Mouse (Mus musculus): ENCODE data around the gene Adra2c. TPM values are rescaled to one million over a fixed set of nuclear protein-coding genes. Genes with fewer than 3 reads are reported as not detected.

The Adra2c gene
- polyA plus RNA-seq (2015; fragmentation: Nextera tagmentation; extraction: Ambion mirVana), result not detected in 2 replicates

DNA sequence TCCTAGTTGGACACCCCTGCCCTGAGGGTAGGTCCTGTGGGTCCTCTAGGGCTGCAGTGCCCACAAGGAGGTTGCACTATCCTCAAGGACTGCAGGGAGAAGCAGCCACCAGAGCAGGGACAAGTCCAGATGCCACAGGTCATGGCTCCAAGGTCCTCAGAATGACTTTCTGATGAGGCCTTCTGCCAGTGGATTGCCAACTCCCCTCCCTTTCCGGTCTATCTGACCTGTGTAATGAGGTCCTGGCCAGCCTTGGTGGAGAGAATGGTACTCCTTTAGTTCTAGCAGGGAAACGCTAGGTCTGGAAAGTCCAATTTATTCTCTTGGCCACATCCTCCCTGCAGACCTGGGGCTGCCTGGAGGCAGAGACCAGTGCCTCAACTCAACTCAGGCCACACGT is at the start of gene Adra2c:
TSS of gene Adra2c (plus strand) at position 301 of the 400 bp plus-strand sequence.
- Histone ChIP-seq H3K9me3 (ENCODE audit: control insufficient read depth, low read length) (no peaks in the 10 kb centered on the region), H3K27ac (replicated peaks) (no peak within 1 kb of the TSS), H3K36me3 (ENCODE audit: control insufficient read depth, insufficient read depth, low read length) (no peaks in the 10 kb centered on the region), H3K4me1 (replicated peaks; ENCODE audit: control insufficient read depth, insufficient read depth) (no peaks in the 10 kb centered on the region), H3K9ac (ENCODE audit: low read length) (no peak within 1 kb of the TSS), H3K27me3 (ENCODE audit: control insufficient read depth, insufficient read depth, low read length) (peaks cover 36% of the 10 kb centered on the region), H3K4me3 (ENCODE audit: low read depth, low read length) (peak within 1 kb of the TSS; percentile 31), H3K4me2 (replicated peaks; ENCODE audit: low read depth) (peak within 1 kb of the TSS; percentile 58)
- ATAC-seq (ENCODE audit: low FRiP score, low TSS enrichment), result no peak
- TF ChIP-seq CTCF (IDR thresholded peaks at IDR 0.05; ENCODE audit: low read depth) (no peak), EP300 (optimal IDR thresholded peaks at IDR 0.05) (no peak)
- WGBS, result 45% methylated on average over 3 of the region's 3 CpGs
- no peak for DNase-seq (ENCODE audit: low spot score)

DNA sequence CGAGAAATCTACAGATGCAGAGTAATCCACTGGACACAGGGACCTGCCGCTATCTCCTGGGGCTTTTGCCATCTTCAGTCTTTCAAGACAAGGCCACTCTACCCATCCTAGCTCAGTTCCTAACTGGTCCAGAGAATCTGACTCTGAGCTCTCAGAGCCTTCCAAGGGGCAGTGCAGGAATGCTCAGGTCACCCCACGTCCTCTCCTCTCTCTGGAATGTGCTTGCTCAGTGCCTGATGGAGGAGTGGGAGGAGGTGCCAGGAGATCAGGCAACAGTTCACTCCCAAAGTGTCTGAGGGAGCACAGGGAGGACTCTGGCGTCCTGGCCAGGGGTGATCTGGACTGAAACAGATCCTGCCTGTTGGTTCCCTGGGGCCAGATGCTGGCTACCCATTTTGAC is 45.0 kb upstream of the Adra2c start:
- DNase-seq (ENCODE audit: low spot score) (no peak), ATAC-seq (ENCODE audit: low FRiP score, low TSS enrichment) (no peak)
- 62% methylated on average over 4 of the region's 4 CpGs for WGBS
- Histone ChIP-seq H3K36me3 (ENCODE audit: control insufficient read depth, insufficient read depth, low read length) (no peaks in the 10 kb centered on the region), H3K9ac (ENCODE audit: low read length) (no peak overlapping the region), H3K9me3 (ENCODE audit: control insufficient read depth, low read length) (no peaks in the 10 kb centered on the region), H3K4me3 (ENCODE audit: low read depth, low read length) (no peak overlapping the region), H3K27ac (replicated peaks) (no peak overlapping the region), H3K27me3 (ENCODE audit: control insufficient read depth, insufficient read depth, low read length) (no peaks in the 10 kb centered on the region), H3K4me1 (replicated peaks; ENCODE audit: control insufficient read depth, insufficient read depth) (no peaks in the 10 kb centered on the region), H3K4me2 (replicated peaks; ENCODE audit: low read depth) (no peak overlapping the region)
- TF ChIP-seq CTCF (IDR thresholded peaks at IDR 0.05; ENCODE audit: low read depth) (no peak), EP300 (optimal IDR thresholded peaks at IDR 0.05) (no peak)

DNA sequence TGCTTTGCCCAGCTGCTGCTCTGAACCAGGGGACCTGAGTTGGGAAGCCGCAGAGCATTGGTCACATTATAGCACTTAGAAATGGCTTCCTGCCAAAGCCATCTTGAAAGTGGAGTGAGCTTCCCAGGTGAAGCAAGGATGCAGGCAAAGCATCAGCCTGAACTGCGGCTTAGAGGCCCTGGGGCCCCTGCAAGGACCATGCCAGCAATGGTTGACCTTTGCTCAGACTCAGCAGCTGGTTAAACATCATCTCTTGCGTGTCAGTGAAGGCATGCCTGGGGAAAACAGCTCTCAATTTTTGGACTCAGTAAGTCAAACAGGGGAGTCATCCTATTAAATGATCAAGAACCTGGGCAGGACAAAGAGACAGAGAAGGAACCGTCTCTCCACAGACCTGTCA is 40.4 kb upstream of the Adra2c start:
- Histone ChIP-seq H3K27me3 (ENCODE audit: control insufficient read depth, insufficient read depth, low read length) (no peaks in the 10 kb centered on the region), H3K9me3 (ENCODE audit: control insufficient read depth, low read length) (no peaks in the 10 kb centered on the region), H3K4me3 (ENCODE audit: low read depth, low read length) (no peak overlapping the region), H3K36me3 (ENCODE audit: control insufficient read depth, insufficient read depth, low read length) (no peaks in the 10 kb centered on the region), H3K4me1 (replicated peaks; ENCODE audit: control insufficient read depth, insufficient read depth) (no peaks in the 10 kb centered on the region), H3K27ac (replicated peaks) (no peak overlapping the region), H3K9ac (ENCODE audit: low read length) (no peak overlapping the region), H3K4me2 (replicated peaks; ENCODE audit: low read depth) (no peak overlapping the region)
- DNase-seq (ENCODE audit: low spot score), result no peak
- no peak for ATAC-seq (ENCODE audit: low FRiP score, low TSS enrichment)
- WGBS, result 40% methylated on average over 4 of the region's 4 CpGs
- TF ChIP-seq EP300 (optimal IDR thresholded peaks at IDR 0.05), result no peak
- no peak for TF ChIP-seq CTCF (IDR thresholded peaks at IDR 0.05; ENCODE audit: low read depth)

- H3K4me1 ChIP-seq (replicated peaks; ENCODE audit: control insufficient read depth, insufficient read depth), result no peaks in the 10 kb centered on the region
- H3K27me3 ChIP-seq (ENCODE audit: control insufficient read depth, insufficient read depth, low read length), result no peaks in the 10 kb centered on the region
- no peak for ATAC-seq (ENCODE audit: low FRiP score, low TSS enrichment)
- H3K27ac ChIP-seq (replicated peaks), result no peak overlapping the region
- no peaks in the 10 kb centered on the region for H3K9me3 ChIP-seq (ENCODE audit: control insufficient read depth, low read length)
- TF ChIP-seq EP300 (optimal IDR thresholded peaks at IDR 0.05) (no peak), CTCF (IDR thresholded peaks at IDR 0.05; ENCODE audit: low read depth) (no peak)
- H3K36me3 ChIP-seq (ENCODE audit: control insufficient read depth, insufficient read depth, low read length), result no peaks in the 10 kb centered on the region
- no peak overlapping the region for H3K4me3 ChIP-seq (ENCODE audit: low read depth, low read length)
- 68% methylated on average over 2 of the region's 2 CpGs for WGBS
- no peak for DNase-seq (ENCODE audit: low spot score)
- H3K9ac ChIP-seq (ENCODE audit: low read length), result no peak overlapping the region
- no peak overlapping the region for H3K4me2 ChIP-seq (replicated peaks; ENCODE audit: low read depth)
Observed at GRCm38 (mm10) chr5:35238627-35239026, 39.5 kb upstream of the Adra2c start.

DNA sequence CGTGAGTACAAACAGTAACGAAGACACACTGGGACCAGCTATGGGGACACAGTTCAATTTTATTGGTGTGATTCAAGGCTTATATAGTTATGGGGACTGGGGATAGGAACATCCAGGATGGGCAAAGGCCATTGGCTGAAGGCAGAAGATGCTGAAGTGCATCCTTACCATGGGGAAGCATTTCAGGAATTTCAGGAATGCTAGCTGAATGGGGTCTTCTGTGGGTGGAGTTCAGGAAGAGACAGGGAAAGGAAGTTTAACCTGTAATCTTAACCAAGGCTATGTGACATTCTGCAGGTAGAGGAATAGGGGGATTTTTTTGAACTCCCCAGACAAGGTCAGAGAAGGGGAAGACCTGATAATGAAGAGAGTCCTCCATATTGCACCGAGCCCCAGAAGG is 36.6 kb upstream of the Adra2c start:
- no peaks in the 10 kb centered on the region for H3K4me1 ChIP-seq (replicated peaks; ENCODE audit: control insufficient read depth, insufficient read depth)
- H3K27me3 ChIP-seq (ENCODE audit: control insufficient read depth, insufficient read depth, low read length), result no peaks in the 10 kb centered on the region
- no peak for TF ChIP-seq EP300 (optimal IDR thresholded peaks at IDR 0.05)
- TF ChIP-seq CTCF (IDR thresholded peaks at IDR 0.05; ENCODE audit: low read depth), result no peak
- H3K27ac ChIP-seq (replicated peaks), result no peak overlapping the region
- no peaks in the 10 kb centered on the region for H3K36me3 ChIP-seq (ENCODE audit: control insufficient read depth, insufficient read depth, low read length)
- H3K4me3 ChIP-seq (ENCODE audit: low read depth, low read length), result no peak overlapping the region
- ATAC-seq (ENCODE audit: low FRiP score, low TSS enrichment) (no peak), DNase-seq (ENCODE audit: low spot score) (no peak)
- H3K9ac ChIP-seq (ENCODE audit: low read length), result no peak overlapping the region
- 47% methylated on average over 3 of the region's 3 CpGs for WGBS
- no peaks in the 10 kb centered on the region for H3K9me3 ChIP-seq (ENCODE audit: control insufficient read depth, low read length)
- no peak overlapping the region for H3K4me2 ChIP-seq (replicated peaks; ENCODE audit: low read depth)

DNA sequence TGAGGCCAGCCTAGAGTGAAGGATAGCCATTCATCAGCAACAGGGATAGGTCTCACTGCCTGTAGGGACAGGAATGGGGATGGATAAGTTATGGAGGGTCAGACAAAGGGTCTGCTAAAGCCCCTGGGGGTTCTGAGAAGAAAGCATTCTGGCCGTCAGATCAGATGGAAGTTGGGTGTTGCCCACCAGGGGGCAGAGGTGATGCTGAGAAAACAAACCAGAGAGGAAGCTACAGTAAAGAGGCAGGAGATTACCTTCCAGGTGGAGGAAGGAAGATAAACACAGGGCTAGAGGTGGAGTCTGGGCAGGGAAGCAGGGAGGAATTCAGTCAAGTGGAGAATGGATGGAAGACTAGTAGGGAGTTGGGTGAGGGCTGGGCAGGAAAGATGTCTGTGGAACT is 33.9 kb upstream of the Adra2c start:
- ATAC-seq (ENCODE audit: low FRiP score, low TSS enrichment), result no peak
- Histone ChIP-seq H3K4me2 (replicated peaks; ENCODE audit: low read depth) (no peak overlapping the region), H3K9me3 (ENCODE audit: control insufficient read depth, low read length) (no peaks in the 10 kb centered on the region), H3K4me3 (ENCODE audit: low read depth, low read length) (no peak overlapping the region), H3K36me3 (ENCODE audit: control insufficient read depth, insufficient read depth, low read length) (no peaks in the 10 kb centered on the region), H3K27ac (replicated peaks) (no peak overlapping the region), H3K27me3 (ENCODE audit: control insufficient read depth, insufficient read depth, low read length) (no peaks in the 10 kb centered on the region), H3K9ac (ENCODE audit: low read length) (no peak overlapping the region), H3K4me1 (replicated peaks; ENCODE audit: control insufficient read depth, insufficient read depth) (no peaks in the 10 kb centered on the region)
- TF ChIP-seq CTCF (IDR thresholded peaks at IDR 0.05; ENCODE audit: low read depth) (peak; percentile 55), EP300 (optimal IDR thresholded peaks at IDR 0.05) (no peak)
- no peak for DNase-seq (ENCODE audit: low spot score)
- 4% methylated on average over 1 of the region's 1 CpGs for WGBS

Data from stomach, postnatal 0 days (tissue).